Mouse (Mus musculus) heart, adult 2 months (tissue): ENCODE measurements around the gene F2r. TPM values are rescaled to one million over a fixed set of nuclear protein-coding genes. Genes with fewer than 3 reads are reported as not detected.

ENCODE experiments used
- DNase-seq, 2 experiments: peaks; one replicate each; pipeline ENCODE4 v3.0.0; 2021
- H3K27ac ChIP-seq: fragments of 200-600 bp; 2 replicates; pipeline ENCODE4 v1.8.1; 2022
- H3K27me3 ChIP-seq: fragments of 200-500 bp; 2 replicates; pipeline ENCODE4 v1.6.1; 2012; ENCODE audit warnings: mild to moderate bottlenecking, low read length, inconsistent platforms, mixed read lengths; ENCODE audit not compliant: control insufficient read depth, insufficient read depth
- H3K36me3 ChIP-seq: fragments of 200-500 bp; 2 replicates; pipeline ENCODE4 v1.6.1; 2012; ENCODE audit warnings: low read length, inconsistent platforms; ENCODE audit not compliant: control insufficient read depth, insufficient read depth
- H3K4me1 ChIP-seq: fragments of 200-500 bp; 2 replicates; pipeline ENCODE4 v1.6.1; 2011; ENCODE audit warnings: low read length; ENCODE audit not compliant: control insufficient read depth, insufficient read depth
- H3K4me3 ChIP-seq: fragments of 200-600 bp; 2 replicates; pipeline ENCODE4 v1.8.1; 2022
- H3K79me2 ChIP-seq: fragments of 200-500 bp; replicated peaks from 2 replicates; pipeline ENCODE4 v1.6.1; 2012; ENCODE audit warnings: mild to moderate bottlenecking, inconsistent platforms, low read length, moderate library complexity, mixed read lengths; ENCODE audit not compliant: control insufficient read depth, insufficient read depth
- H3K9ac ChIP-seq: fragments of 200-500 bp; 2 replicates; pipeline ENCODE4 v1.6.1; 2012; ENCODE audit warnings: low read depth, mild to moderate bottlenecking, control low read depth, inconsistent platforms, low read length, mixed read lengths
- CTCF ChIP-seq: fragments of 200-600 bp; IDR thresholded peaks from 2 replicates; pipeline ENCODE4 v1.8.1; 2022; ENCODE audit warnings: antibody characterized with exemption, mild to moderate bottlenecking, moderate library complexity
- EP300 ChIP-seq: fragments of 200-500 bp; IDR thresholded peaks from 2 replicates; pipeline ENCODE4 v1.6.1; 2011; ENCODE audit warnings: low read depth, low read length, control low read depth; ENCODE audit not compliant: insufficient read depth
- POLR2A ChIP-seq: fragments of 200-500 bp; IDR thresholded peaks from 2 replicates; pipeline ENCODE4 v1.6.1; 2011; ENCODE audit warnings: mild to moderate bottlenecking, low read depth, low read length, control low read depth; ENCODE audit not compliant: insufficient read depth
- WGBS: fragments of 180-500 bp; shearing (Covaris S2); methylation state at CpG from one replicate; pipeline ENCODE4 v1.1.7; 2018; 5-methylcytosine and 5-hydroxymethylcytosine counted together
- intact Hi-C: fragments of 180-260 bp; cut with DNase I; formaldehyde crosslinking; loops from one replicate; pipeline ENCODE4 v1.15.1; 2025
- polyA plus RNA-seq: library from polyadenylated mRNA; depleted of rRNA; stranded (reverse); fragments of >200 nt; gene quantifications from 2 replicates; pipeline ENCODE4 v1.2.3, GENCODE M21; 2012
- total RNA-seq, 2 experiments: library from RNA; stranded (reverse); gene quantifications; 2 replicates each; pipeline ENCODE4 v1.2.3; 2021

The F2r gene
- total and polyA plus RNA-seq, 3 experiments, result 19.3 to 23.8 (median 23.6) TPM

GRCm38 (mm10) chr13:95596689-95597088 lies 21.6 kb downstream of the F2r start:
- Histone ChIP-seq H3K27me3 (no peaks in the 10 kb centered on the region), H3K36me3 (no peaks in the 10 kb centered on the region), H3K27ac (no peak overlapping the region), H3K9ac (no peak overlapping the region), H3K4me3 (no peak overlapping the region), H3K4me1 (no peaks in the 10 kb centered on the region), H3K79me2 (no peaks in the 10 kb centered on the region)
- intact Hi-C loops, result no loop called here
- no peak for TF ChIP-seq EP300
- no peak for TF ChIP-seq CTCF
- TF ChIP-seq POLR2A, result no peak
- WGBS, result 96% methylated on average over 7 of the region's 7 CpGs
- no peak for DNase-seq

- no peak overlapping the region for H3K9ac ChIP-seq
- no peaks in the 10 kb centered on the region for H3K79me2 ChIP-seq
- DNase-seq, result no peak
- 56% methylated on average over 5 of the region's 5 CpGs for WGBS
- intact Hi-C loops, result no loop called here
- H3K36me3 ChIP-seq, result no peaks in the 10 kb centered on the region
- TF ChIP-seq EP300, result no peak
- no peak for TF ChIP-seq POLR2A
- TF ChIP-seq CTCF, result no peak
- H3K4me1 ChIP-seq, result no peaks in the 10 kb centered on the region
- no peaks in the 10 kb centered on the region for H3K27me3 ChIP-seq
- H3K27ac ChIP-seq, result peak overlapping the region; percentile 7
- no peak overlapping the region for H3K4me3 ChIP-seq
Observed at GRCm38 (mm10) chr13:95595921-95596320, 22.4 kb downstream of the F2r start.

GRCm38 (mm10) chr13:95595411-95595810 lies 22.9 kb downstream of the F2r start:
- 73% methylated on average over 7 of the region's 7 CpGs for WGBS
- peak; percentile 56 to 61 for DNase-seq
- TF ChIP-seq CTCF, result no peak
- no peak for TF ChIP-seq POLR2A
- TF ChIP-seq EP300, result peak; percentile 41; the same call in 1 of the 2 replicates
- intact Hi-C loops, result no loop called here
- no peaks in the 10 kb centered on the region for H3K4me1 ChIP-seq
- H3K27ac ChIP-seq, result peak overlapping the region; percentile 7
- H3K79me2 ChIP-seq, result no peaks in the 10 kb centered on the region
- H3K36me3 ChIP-seq, result no peaks in the 10 kb centered on the region
- H3K9ac ChIP-seq, result no peak overlapping the region
- no peak overlapping the region for H3K4me3 ChIP-seq
- no peaks in the 10 kb centered on the region for H3K27me3 ChIP-seq

GRCm38 (mm10) chr13:95592860-95593259 lies 25.4 kb downstream of the F2r start:
- intact Hi-C loops, result no loop called here
- Histone ChIP-seq H3K79me2 (no peaks in the 10 kb centered on the region), H3K4me1 (no peaks in the 10 kb centered on the region), H3K9ac (no peak overlapping the region), H3K36me3 (no peaks in the 10 kb centered on the region), H3K27me3 (no peaks in the 10 kb centered on the region), H3K27ac (no peak overlapping the region), H3K4me3 (no peak overlapping the region)
- TF ChIP-seq EP300 (no peak), CTCF (no peak), POLR2A (no peak)
- DNase-seq, result peak in 1 of 2 experiments; percentile 20
- WGBS, result 34% methylated on average over 10 of the region's 10 CpGs

- Histone ChIP-seq H3K4me1 (no peaks in the 10 kb centered on the region), H3K27ac (no peak overlapping the region), H3K27me3 (no peaks in the 10 kb centered on the region), H3K79me2 (no peaks in the 10 kb centered on the region), H3K36me3 (no peaks in the 10 kb centered on the region), H3K4me3 (no peak overlapping the region), H3K9ac (no peak overlapping the region)
- no peak for DNase-seq
- 91% methylated on average over 3 of the region's 3 CpGs for WGBS
- TF ChIP-seq CTCF (no peak), EP300 (no peak), POLR2A (no peak)
- intact Hi-C loops, result no loop called here
Observed at GRCm38 (mm10) chr13:95591606-95592005, 26.7 kb downstream of the F2r start.

GRCm38 (mm10) chr13:95587628-95588027 lies 30.7 kb downstream of the F2r start:
- TF ChIP-seq POLR2A (no peak), EP300 (no peak), CTCF (no peak)

GRCm38 (mm10) chr13:95584898-95585297 lies 33.4 kb downstream of the F2r start:
- no peaks in the 10 kb centered on the region for H3K4me1 ChIP-seq
- H3K79me2 ChIP-seq, result no peaks in the 10 kb centered on the region
- no peak overlapping the region for H3K4me3 ChIP-seq
- intact Hi-C loops, result no loop called here
- DNase-seq, result no peak
- TF ChIP-seq CTCF, result no peak
- TF ChIP-seq POLR2A, result no peak
- TF ChIP-seq EP300, result no peak
- 79% methylated on average over 5 of the region's 5 CpGs for WGBS
- no peaks in the 10 kb centered on the region for H3K27me3 ChIP-seq
- no peak overlapping the region for H3K27ac ChIP-seq
- no peak overlapping the region for H3K9ac ChIP-seq
- H3K36me3 ChIP-seq, result no peaks in the 10 kb centered on the region

More at GRCm38 (mm10) chr13:95587628-95588027, 30.7 kb downstream of the F2r start:
- intact Hi-C loops, result no loop called here
- H3K79me2 ChIP-seq, result no peaks in the 10 kb centered on the region
- no peak overlapping the region for H3K4me3 ChIP-seq
- no peaks in the 10 kb centered on the region for H3K36me3 ChIP-seq
- H3K27ac ChIP-seq, result no peak overlapping the region
- 92% methylated on average over 4 of the region's 4 CpGs for WGBS
- H3K9ac ChIP-seq, result no peak overlapping the region
- no peaks in the 10 kb centered on the region for H3K4me1 ChIP-seq
- H3K27me3 ChIP-seq, result no peaks in the 10 kb centered on the region
- DNase-seq, result no peak
